Mouse (Mus musculus) lung, postnatal 0 days (tissue): ENCODE data around the gene Hnrnpa0.

ENCODE experiments used
- CTCF ChIP-seq: IDR thresholded peaks from 2 replicates; pipeline ENCODE4 v1.5.1; 2016; ENCODE audit warnings: antibody characterized with exemption, mild to moderate bottlenecking
- EP300 ChIP-seq: IDR thresholded peaks from 2 replicates; pipeline ENCODE4 v1.6.1; 2016; ENCODE audit warnings: antibody characterized with exemption, mild to moderate bottlenecking, control low read depth

DNA sequence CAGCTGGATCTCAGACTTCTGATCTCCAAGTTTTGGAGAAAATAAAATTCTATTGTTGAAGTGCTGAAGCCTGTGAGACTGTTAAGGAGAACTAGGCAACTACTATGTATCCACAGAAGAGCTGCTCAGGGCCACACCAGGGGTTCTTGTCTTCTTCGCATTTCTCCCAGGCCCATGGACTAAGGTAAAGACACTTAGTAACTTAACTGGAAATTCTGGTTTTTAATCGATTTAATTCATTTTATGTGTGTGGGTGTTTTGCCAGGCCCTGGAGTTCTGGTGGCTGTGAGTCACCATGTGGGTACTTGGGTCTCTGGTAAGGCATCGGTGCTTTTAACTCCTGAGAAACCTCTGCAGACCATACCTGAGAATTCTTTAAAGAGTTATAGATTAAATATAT is 21.3 kb upstream of the Hnrnpa0 start:
- TF ChIP-seq CTCF (no peak), EP300 (no peak)
